Mouse (Mus musculus) urinary bladder, adult 18-20 months (tissue): ENCODE results near the gene Mlip.

ENCODE experiments used
- DNase-seq, 2 experiments: peaks; one replicate each; pipeline ENCODE4 v3.0.0; 2022; ENCODE audit warnings: low spot score in 2 of 2, mixed read lengths in 2 of 2

The Mlip gene

DNA sequence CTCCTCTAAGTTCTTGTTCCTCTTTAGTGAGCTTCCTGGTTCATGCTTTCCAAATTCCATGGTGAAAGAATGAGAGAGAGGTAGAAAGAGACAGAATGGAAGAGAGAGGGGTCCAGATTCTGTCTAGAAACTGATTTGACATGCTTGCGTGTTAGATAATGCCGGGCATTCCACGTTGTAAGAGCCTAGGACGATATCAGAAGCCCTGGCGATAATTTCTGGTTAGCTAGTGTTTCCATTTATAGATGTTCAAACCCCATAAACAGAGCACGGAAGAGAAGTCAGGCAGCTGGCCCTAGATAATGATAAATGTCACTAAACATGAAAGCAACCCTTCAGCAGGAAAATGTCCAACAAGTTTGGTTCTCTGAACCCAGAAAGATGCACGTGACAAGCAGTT is 5.1 kb downstream of the Mlip start:
- no peak for DNase-seq

DNA sequence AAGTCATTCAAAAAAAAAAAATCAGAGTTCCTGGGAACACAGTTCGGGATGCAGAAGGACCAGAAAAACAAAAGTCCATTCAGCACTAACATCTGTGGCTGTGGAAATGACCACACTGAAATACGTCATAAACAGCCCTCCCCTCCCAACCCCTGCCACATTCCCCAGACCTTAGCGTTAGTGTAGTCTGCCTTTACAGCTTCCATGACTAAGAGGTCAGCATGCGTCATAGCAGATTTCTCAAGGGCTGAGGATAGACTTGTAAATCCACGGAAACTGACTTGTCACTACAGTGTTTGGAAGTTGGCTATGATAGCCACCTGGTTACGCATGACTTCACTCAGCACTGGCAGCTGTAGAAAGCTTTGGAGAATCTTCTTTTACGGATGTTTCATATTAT is 8.5 kb downstream of the Mlip start:
- no peak for DNase-seq

DNA sequence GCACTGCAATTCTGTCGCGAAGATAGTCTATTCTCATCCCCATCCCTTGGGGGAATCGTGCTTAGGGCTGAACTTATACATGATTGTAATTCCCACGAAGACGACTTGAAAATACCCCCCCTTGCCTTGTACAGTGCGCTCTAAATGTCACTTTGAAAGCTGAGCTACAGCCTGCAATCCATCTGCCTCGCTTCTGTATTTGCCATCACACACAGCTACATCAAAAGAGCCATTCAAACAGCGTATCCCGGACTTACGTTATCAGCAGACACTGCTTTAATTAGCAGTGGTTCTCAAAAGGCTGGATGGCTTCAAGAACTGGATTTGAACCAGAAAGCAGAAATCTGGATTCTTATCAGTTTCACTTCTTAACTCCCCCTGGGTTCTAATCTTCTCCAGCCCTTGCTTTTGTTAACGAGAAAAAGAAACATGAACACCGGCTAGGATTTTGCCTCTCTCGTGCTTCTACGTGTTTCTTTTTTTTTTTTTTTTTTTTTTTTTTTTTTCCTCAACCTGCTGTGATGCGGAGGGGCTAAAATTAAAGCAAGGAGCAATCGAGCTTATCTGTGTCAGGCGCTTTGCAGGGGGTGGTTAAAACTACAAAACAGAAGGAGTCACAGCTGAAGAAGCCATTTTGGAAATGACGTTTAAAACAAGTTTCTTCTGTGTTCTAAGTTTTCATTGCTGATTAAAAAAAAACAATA is 12.5 kb downstream of the Mlip start:
- DNase-seq, result no peak

DNA sequence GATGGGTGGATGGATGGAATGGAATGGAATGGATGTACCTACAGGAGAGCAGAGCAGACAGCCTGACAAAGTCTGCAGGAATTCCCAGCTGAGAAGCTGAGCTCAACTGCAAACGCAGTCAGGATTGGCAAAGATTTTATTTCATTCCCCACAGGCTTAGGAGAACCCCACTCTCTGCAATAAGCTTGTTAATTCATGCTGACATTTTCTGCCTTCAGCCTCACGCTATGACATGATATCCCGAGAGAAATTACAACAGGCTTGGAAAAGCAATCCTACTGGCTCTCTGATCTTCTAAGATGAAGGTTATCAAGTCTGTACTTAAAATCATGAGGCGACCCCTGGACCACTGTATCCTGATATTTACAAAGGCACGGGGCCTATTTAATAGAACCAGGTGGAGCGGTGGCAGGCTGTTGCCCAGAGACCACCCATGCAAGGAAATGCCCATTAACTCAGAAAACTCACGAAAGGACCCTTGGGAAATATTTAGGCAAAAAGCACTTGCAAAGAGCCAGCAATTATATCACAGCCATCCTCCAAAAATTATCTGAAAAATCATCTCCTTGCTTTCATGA is 13.1 kb downstream of the Mlip start:
- no peak for DNase-seq

DNA sequence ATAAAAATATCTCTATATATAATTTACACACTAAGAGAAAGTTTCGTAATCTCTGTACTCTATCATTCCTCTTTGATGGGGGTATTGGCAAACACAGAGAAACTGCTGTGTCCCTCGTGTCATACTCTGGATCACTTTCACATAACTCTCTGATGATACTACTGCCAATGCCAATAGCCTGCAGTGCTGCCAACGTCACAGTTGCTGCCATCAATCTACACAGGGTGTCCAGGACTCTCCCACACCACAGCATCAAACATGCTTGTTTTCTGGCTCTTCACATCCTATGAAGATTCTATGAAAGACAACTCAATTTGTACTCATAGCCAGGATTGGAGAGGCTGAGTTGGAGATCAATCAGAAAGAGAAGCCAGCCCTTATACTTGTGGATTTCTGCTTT is 17.4 kb downstream of the Mlip start:
- DNase-seq, result no peak

DNA sequence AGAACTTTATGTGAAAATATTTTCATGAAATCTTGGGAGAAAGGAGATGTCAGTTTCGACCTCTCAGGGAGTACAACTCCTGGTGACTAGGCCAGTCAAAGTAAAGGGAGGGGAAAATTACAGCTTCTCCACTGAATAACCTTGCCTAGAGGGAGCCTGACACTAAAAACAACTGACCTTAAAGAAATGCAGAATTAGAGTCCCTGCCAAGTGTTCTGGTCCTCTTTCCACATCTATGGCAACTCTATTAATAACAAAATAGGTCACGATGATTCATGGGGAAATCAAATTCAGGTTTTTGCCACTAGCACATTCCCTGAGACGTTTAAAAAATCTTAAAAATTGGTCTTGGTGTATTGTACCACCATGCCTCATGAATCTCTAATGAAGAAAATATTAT is 34.4 kb downstream of the Mlip start:
- no peak for DNase-seq

DNA sequence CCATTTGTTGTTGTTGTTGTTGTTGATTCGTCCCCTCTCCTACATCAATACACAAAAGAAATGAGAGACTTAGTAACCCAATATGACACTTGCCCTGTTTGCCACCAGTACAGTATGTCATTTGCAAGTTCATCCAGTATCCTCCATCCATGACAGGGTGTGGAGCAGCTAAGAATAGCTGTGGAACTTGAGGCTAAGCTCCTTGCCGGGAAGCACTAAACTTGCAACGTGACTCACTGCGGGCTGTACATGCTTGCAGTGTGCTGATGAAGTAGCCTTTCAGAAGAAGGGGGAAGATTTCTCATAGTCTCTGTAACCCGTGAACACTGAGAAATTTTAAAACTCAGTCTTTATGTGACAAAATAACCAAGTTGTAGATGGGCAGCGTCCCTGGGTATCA is 42.2 kb downstream of the Mlip start:
- no peak for DNase-seq

DNA sequence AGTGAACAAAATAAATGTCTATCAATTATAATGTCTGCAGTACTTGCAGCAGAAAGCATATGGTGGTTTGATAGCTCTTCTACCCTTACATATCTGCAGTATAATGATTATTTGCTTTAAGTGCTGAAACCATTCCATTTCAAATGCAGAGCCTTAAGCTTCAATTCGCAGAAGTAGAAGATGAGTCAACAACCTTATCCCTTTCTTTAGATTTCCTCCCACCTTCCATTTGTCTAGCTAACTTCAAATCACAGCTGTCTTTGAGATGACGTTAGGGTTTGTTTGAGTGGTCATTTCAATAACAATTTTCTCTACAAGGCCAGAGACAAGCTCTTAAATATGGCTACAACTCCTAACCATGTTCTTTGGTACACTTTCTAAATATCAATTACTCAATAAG is 47.4 kb downstream of the Mlip start:
- no peak for DNase-seq

DNA sequence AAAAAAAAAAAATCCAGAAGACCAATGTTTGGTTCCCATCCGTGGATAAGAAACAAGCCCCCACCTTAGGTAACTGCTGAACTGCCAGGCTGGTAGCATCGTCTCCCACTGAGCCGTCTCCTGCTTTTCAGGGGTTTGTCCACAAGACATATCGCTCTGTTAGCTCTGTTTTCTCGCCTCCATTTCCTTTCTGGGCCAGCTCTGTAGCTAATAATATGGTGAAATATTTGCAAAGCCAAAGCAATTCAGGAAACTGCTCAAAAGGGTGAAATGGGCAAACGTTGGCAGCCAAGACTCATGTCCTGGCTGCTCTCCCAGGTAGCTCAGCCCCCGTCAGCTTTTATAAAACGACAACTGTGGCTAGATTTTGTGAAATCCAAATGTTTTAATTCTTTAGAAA is 50.4 kb downstream of the Mlip start:
- no peak for DNase-seq

DNA sequence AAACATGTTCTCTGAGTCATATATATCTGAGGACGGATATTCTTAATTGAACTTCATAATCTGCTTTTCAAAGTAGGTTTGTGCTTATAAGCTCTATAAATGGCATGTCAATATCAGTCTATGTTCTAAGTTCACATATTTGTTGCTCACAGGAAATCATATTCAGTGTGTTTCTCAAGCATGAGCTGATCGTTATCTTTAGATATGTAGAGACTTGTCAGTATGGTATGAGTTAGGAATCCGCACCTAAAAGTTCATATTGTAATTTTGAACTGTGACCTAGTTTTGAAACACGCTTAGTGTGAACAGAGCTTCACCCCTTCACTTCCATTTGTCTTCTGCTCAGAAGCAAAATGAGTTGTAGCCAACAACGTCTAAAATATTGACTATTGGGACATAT is 64.8 kb downstream of the Mlip start:
- no peak for DNase-seq

DNA sequence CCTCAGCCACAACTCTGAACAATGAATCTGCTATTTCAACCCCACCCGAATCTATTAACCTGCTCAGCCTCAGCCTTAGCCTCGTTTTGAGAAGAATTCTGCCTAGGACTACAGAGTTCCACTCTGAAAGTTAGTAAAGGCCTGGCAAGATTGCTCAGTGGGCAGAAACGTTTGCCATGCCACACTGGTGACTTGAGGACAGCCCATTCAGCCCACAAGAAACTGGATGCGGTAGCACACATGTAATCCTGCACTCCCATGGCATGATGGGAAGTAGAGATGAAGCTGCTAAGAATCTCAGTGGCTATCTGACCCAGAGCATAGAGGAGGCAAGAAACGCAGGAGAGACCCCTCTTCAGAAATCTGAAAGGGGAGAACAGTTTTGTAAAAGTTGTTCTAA is 73.4 kb downstream of the Mlip start:
- no peak for DNase-seq

DNA sequence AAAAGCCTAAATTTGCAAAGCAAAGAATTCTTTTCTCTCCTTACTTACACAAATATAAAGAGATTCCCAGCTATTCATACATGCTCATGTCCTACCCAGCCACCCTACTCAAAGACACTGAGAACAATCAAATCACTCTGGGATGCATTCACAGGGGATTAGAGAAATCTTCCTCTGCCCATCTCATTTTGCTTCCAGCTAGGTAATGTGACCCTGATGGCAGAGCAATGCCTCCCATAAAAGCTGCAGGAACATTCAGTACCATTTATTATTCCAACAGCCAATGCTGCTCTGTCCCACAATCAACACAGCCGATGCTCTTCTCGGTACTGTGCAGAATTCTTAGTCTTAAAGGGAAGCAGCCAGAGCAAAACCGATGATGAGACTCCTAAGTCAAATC is 74.7 kb downstream of the Mlip start:
- no peak for DNase-seq

DNA sequence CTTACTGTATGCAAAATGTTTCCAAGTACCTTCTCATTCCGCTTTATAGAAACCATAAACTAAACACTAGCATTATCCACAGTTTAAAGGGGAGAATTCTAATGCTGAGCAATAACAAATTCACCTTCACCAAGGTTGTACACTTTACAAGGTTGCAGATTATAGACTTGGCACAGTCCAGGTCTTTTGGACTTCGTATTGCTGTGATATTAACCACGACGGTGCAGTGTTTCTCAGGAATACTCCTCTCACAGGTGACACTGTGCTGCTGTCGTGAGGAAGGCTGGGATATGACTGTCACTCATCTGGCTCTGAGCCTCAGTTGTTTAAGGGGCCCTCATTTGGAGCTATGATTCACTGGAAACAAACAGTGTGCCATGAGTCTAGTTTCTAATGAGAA is 75.5 kb downstream of the Mlip start:
- DNase-seq, result no peak

DNA sequence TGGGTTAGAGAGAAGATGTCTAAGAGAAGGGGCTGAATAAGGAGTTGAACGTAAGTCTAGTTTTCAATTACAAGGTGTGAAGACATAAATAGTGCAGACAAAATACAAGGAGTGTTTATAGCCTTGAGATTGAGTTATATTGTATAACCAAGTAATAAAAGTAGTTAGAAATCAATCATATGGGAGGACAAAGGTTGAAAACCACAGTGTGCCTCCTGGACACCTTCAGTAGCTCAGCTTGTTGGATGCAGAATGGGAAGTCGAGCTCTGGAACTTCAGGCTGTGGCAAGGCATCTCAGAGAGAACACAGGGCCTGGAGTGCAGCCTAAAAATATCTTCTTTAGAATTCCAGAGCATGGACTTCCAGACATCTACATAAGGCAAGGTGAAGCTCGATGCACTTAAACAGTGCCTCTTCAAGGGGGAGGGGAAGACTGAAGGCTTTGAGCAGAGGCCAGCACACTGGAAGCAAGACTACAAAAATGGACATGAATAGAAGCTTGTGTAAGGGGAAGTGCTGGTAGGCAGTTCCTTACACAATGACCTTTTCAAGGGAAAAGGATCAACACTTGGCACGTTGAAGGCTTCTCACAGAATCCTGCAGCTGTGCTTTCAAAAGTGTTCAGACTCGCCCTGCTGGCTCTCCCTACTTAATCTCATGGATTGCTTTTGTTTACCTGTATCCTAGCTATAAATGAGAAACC is 76.2 kb downstream of the Mlip start:
- no peak for DNase-seq

DNA sequence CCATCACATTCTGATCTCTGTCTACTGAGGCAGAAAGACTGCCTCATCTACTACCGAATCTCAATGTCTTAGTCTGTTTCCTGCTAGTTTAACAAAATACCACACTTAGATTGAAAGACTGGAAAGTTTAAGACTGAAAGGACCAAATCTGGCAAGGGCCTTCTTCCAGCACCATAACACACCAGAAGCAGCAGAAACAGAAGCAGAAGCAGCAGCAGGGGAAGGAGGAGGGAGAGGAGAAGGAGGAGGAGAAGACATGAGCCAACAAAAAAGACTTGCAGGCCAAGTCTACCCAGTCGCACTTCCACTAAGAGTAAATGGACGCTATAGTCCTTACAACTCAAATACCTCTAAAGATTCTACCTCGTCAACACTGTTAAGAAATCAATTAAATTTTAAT is 80.0 kb downstream of the Mlip start:
- DNase-seq, result no peak

DNA sequence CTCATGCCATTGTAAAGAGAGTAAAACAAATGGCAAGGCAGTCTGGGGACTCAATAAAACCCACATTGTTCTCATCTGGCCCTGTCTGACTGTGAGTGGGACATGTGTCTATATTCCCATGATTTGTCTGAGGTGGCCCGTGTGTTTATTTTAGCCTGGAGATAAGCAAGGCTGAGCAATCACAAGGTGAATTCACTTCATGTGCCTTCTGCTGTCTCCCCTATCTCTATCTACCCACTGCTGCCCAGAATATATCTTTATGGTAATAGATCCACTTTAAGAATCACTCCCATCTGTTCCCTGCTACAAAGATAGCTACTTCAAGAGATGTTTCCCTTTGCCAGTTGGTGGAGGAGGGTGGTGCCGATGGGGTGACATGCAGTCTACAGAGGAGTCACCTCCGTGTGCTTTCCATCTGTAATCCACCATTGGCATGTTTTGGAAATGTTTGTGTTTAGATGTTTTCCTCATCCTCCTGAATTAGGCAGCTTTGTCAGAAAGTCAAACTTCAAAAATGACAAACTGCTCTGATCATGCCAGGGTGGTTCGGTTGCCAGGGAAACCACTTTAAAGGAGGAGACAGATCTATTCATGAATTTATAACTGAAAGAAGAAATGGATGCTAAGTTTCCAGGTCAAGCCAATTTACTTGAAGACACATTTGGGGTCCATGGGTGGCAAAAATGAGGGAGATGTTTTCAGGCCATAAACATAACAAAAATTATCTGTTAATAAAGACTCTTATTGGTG is 87.3 kb downstream of the Mlip start:
- no peak for DNase-seq

DNA sequence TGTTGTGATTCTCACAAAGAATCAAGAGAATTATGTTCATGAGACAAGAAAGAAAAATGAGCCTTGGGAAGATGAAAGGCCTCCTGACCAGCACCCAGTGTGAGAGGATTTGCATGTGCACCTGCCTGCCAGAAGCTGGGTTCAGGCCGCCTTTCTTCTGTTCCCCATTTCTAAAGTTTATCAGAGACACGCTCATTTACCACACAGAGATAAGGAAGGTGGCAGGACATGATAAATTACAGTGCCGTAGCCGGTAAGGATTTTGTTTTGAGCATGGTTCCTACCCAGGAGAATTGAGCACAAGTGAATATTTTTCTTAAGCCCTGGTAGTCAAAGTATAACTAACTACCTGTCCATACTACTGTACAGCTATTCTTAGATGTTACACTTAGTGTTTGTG is 93.7 kb downstream of the Mlip start:
- no peak for DNase-seq

DNA sequence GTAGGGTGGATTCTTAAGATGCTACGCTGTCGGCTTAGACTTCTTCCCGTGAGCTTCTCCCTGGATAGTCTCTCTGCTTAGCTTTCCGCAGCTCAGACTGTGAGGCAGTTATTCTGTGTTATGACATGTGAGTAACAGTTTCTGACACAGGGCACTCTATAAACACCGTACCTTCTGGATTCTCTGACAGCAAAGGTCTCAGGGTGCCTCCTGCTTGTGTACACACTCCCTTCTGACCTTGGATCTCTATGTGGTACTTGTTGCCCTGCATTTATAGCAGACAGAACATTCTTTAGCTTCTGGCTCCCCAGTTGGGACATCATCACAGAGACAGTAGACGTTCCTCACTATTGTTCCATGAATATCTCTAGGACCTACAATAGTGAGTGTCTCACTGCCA is 94.5 kb downstream of the Mlip start:
- no peak for DNase-seq

DNA sequence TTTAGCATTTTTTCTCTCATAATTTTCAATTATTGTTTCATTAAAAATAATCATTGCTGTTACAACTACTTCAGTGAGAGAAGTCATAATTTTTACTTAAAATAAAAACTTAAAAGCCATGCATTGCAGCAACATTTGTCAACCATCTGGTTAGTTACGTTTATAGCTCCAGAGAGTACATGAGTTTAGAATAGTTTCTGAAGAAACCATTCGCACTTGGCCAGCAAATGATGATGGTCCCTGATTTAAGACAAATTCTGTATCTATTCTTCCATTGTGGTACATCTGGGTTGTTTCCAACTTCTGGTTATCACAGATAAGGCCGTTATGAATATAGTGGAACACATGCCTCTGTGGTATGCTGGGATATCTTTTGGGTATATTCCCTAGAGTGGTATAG is 98.3 kb downstream of the Mlip start:
- DNase-seq, result no peak

DNA sequence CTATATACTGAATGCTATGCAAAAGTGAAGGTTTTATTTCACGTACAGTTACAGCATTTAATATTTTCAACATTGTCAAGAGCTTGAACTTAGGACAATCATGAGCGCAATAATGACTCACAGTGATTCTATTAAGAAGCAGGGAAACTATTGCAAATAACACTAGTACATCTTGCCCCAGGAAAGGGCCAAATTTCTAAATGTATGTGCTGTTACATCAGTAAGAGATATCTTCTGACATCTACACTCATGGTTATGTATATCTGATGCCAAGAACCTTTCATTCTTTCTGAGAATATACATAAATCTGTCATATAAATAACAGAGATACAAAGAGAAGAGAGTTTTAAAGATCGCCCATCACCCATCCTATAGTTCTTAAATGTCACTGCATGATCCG is 100.0 kb downstream of the Mlip start:
- DNase-seq, result no peak

DNA sequence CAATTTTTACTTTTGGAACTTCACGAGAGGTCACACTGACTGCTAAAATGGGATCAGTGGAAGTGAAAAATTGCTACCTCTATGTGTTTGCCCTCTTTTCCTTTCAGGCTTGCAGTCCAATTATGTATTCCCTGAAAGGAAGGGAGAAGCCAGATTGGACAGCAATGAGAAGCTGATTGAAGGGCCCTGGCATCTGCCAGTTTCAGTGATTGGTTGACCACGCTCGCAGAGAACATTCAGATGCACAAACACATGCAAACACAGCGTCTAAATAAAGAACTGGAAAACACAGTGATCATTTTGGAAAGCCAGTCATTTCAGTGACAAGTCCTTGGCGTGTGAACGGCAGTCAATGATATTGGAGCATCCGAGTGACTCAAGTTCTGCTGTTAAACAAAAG is 100.6 kb downstream of the Mlip start:
- no peak for DNase-seq

DNA sequence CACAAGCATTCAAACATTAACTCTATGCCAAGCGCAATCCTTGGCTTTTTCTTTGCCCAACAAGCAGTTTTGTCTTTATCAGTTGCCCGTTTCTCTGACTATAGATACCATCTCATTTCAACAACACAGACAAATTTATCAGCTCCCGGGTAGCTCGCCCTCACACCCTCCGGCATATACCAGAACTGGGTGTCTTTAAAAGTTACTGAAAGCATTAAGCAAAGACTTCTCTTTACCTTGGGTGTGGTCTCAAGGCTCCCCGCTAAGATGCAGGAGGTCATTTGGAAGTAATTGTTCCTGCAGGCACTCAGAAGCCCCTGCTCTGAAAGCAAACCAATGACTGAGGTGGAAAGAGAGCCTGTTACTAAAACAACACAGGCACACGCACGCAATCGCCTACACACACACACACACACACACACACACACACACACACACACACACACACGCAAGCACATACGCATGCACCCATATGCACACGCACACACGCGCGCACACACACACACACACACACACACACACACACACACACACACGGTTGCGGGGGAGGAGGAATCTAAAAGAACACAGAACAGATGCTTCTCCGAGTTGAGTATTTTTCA is 101.2 kb downstream of the Mlip start:
- no peak for DNase-seq
